Mouse (Mus musculus) kidney, adult 2 months (tissue): ENCODE results near the gene R3hdm4. TPM values are rescaled to one million over a fixed set of nuclear protein-coding genes. Genes with fewer than 3 reads are reported as not detected.
A peak's percentile ranks its signal among the peaks of the same experiment; 100 is the strongest.

Experiments used
- DNase-seq: peaks from one replicate; pipeline ENCODE4 v3.0.0; 2021
- H3K27ac ChIP-seq: fragments of 200-500 bp; 2 replicates; pipeline ENCODE4 v1.5.1; 2012; ENCODE audit warnings: low read depth, low read length, control low read depth, inconsistent platforms; ENCODE audit not compliant: insufficient read depth
- H3K27me3 ChIP-seq: fragments of 200-500 bp; replicated peaks from 2 replicates; pipeline ENCODE4 v1.6.1; 2012; ENCODE audit warnings: mild to moderate bottlenecking, moderate library complexity, low read length, inconsistent platforms; ENCODE audit not compliant: control insufficient read depth, insufficient read depth
- H3K36me3 ChIP-seq: fragments of 200-500 bp; 2 replicates; pipeline ENCODE4 v1.6.1; 2012; ENCODE audit warnings: mild to moderate bottlenecking, moderate library complexity, low read length, inconsistent platforms; ENCODE audit not compliant: control insufficient read depth, insufficient read depth
- H3K4me1 ChIP-seq: fragments of 200-500 bp; 2 replicates; pipeline ENCODE4 v1.6.1; 2011; ENCODE audit warnings: low read length; ENCODE audit not compliant: control insufficient read depth, insufficient read depth
- H3K4me3 ChIP-seq: fragments of 200-500 bp; 2 replicates; pipeline ENCODE4 v1.5.1; 2011; ENCODE audit warnings: mild to moderate bottlenecking, low read depth, low read length, control low read depth; ENCODE audit not compliant: insufficient read depth
- CTCF ChIP-seq: fragments of 200-500 bp; conservative IDR thresholded peaks from 2 replicates; pipeline ENCODE4 v1.5.1; 2011; ENCODE audit warnings: low read depth, mild to moderate bottlenecking, control low read depth, low read length, moderate library complexity, mixed read lengths; ENCODE audit not compliant: insufficient read depth, insufficient read length
- POLR2A ChIP-seq: fragments of 200-500 bp; IDR thresholded peaks from one replicate; pipeline ENCODE4 v1.6.1; 2011; ENCODE audit warnings: low read depth, low read length, control low read depth
- WGBS: fragments of 180-500 bp; shearing (Covaris S2); methylation state at CpG from one replicate; pipeline ENCODE4 v1.1.7; 2018; 5-methylcytosine and 5-hydroxymethylcytosine counted together
- polyA plus RNA-seq: library from polyadenylated mRNA; depleted of rRNA; stranded (reverse); fragments of >200 nt; gene quantifications from 2 replicates; pipeline ENCODE4 v1.2.3, GENCODE M21; 2012

Gene R3hdm4
- polyA plus RNA-seq, 1 experiment = 154 TPM

DNA sequence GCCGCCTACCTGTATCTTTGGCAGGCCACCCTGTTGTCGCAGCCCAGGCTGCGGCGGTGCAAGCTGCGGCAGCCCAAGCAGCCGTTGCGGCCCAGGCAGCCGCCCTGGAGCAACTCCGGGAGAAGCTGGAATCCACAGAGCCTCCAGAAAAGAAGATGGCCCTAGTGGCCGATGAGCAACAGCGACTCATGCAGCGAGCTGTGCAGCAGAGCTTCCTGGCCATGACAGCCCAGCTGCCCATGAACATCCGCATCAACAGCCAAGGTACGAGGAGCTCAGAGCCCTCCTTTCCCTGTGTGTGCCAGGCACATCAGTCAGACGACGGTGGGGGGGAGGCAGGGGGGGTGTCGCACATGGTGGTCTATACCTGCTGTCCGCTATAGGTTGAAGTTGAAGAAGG is 29.7 kb upstream of the R3hdm4 start:
- TF ChIP-seq CTCF (no peak), POLR2A (no peak)
- no peaks in the 10 kb centered on the region for H3K27me3 ChIP-seq
- no peak for DNase-seq
- H3K36me3 ChIP-seq = no peaks in the 10 kb centered on the region
- WGBS = 82% methylated on average over 18 of the region's 18 CpGs
- H3K27ac ChIP-seq = no peak overlapping the region
- peaks cover 10% of the 10 kb centered on the region; the same call in 1 of the 2 replicates for H3K4me1 ChIP-seq
- no peak overlapping the region for H3K4me3 ChIP-seq

DNA sequence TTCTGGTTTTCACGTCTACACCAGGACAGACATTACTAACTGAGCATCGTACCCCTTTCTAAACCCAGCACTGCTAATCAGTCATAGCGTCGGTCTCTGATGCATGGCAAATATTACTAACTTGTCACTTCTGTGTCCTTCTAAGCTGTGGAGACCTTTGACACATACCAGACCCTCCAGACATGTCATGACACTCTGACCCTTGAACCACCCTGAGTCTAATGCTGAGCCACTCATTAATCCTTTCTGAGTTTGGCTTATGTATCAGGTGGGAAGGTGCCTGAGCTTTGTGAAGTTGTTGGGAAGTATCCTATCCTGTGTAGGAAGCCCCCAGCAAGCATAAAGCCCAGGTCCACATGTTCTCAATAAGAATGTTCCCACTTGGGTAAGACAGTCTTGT is 28.9 kb upstream of the R3hdm4 start:
- peaks cover 14% of the 10 kb centered on the region; the same call in 1 of the 2 replicates for H3K4me1 ChIP-seq
- no peak overlapping the region for H3K4me3 ChIP-seq
- peak; percentile 73 for DNase-seq
- no peaks in the 10 kb centered on the region for H3K36me3 ChIP-seq
- no peak overlapping the region for H3K27ac ChIP-seq
- no peaks in the 10 kb centered on the region for H3K27me3 ChIP-seq
- 67% methylated on average over 4 of the region's 4 CpGs for WGBS
- TF ChIP-seq CTCF (no peak), POLR2A (no peak)

DNA sequence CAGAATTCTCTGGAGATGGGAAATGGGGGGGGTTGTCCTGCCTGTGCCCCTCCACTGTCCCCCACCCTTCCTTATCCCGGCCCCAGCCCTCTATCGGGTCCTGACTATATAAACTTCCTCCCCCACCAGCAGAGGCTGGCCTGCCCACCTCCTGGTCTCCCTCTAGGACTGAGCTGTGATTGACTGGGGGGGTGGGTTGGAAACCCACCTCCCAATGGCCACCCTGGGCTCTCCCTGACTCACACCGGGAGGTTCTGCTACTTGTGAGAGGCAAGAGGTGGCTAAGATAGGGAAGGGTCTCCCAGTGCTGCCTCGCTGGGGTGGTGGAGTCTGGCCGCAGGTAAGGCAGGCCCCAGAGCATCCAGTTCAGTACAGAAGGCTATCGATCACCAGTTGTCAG is 26.5 kb upstream of the R3hdm4 start:
- Histone ChIP-seq H3K27ac (no peak overlapping the region), H3K36me3 (no peaks in the 10 kb centered on the region), H3K4me3 (no peak overlapping the region), H3K27me3 (no peaks in the 10 kb centered on the region), H3K4me1 (peaks cover 20% of the 10 kb centered on the region; the same call in 1 of the 2 replicates)
- no peak for DNase-seq
- WGBS = 79% methylated on average over 6 of the region's 6 CpGs
- TF ChIP-seq CTCF = no peak
- TF ChIP-seq POLR2A = no peak

DNA sequence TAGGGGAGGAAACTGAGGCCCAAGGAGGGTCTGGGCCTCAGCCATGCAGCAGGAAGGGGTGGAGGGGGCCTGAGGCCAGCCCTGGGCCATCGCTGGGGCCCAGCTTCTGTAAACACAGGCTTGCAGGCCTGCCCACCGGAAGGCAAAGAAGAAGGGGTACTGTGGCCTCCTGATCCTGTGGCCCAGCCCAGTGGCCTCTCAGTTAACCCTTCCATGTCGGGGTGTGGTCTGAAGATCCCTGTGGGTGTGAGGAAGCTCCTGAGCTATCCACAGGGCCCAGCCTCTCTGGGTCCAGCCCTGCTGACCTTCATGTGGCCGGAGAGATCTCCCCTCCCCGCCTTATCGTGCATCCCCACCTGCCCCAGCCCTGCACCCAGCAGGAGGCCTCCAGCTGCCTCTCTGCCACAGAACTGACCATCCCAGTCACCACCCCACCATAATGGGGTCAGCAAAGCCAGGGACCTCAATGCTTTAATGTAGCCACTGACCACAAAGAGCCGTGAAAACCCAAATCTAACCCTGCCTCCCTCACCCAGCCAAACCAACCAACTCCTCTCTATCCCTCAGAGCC is 25.8 kb upstream of the R3hdm4 start:
- WGBS = 48% methylated on average over 7 of the region's 7 CpGs
- no peak for DNase-seq
- no peak for TF ChIP-seq POLR2A
- TF ChIP-seq CTCF = no peak
- no peaks in the 10 kb centered on the region for H3K27me3 ChIP-seq
- peak overlapping the region; percentile 25 for H3K4me3 ChIP-seq
- H3K36me3 ChIP-seq = no peaks in the 10 kb centered on the region
- peaks cover 20% of the 10 kb centered on the region; the same call in 1 of the 2 replicates for H3K4me1 ChIP-seq
- peak overlapping the region; percentile 91 for H3K27ac ChIP-seq

DNA sequence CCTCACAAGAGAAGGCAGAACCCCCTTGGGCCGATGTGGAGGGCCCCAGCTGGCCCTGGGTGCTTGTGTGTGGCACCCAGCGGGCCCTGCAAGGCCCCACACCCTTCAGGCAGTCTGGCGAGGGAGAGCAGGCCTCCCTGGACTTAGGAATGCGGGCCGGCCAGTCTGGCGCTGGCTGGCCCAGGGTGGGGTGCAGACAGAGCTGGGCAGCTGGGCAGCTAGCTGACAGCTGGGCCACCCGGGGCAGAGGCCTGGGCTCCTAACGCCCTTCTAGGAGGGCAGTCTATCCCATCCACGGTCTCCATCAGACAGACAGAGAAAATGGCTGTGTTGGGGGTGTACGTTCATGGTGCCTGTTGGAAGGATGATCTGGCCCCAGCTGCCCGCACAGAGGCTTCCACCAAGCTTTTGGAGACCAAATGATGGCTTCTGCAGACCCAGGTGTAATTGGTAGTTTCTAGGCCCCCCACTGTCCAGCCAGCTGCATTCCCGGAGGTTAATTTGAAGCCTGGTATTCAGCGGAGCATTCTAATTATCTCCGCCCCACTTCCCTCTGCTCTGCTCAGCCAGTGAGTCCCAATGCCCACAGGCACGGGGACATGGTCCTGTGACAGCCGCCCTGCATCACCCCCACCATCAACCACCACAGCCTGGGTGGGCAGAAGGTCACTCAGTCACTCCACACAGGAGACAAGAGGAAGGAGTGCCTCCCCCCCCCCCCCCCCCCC is 24.7 kb upstream of the R3hdm4 start:
- peak; percentile 82 for DNase-seq
- 27% methylated on average over 16 of the region's 16 CpGs for WGBS
- Histone ChIP-seq H3K27ac (peak overlapping the region; percentile 76), H3K36me3 (no peaks in the 10 kb centered on the region), H3K4me3 (no peak overlapping the region), H3K4me1 (peaks cover 20% of the 10 kb centered on the region; the same call in 1 of the 2 replicates), H3K27me3 (no peaks in the 10 kb centered on the region)
- no peak for TF ChIP-seq POLR2A

DNA sequence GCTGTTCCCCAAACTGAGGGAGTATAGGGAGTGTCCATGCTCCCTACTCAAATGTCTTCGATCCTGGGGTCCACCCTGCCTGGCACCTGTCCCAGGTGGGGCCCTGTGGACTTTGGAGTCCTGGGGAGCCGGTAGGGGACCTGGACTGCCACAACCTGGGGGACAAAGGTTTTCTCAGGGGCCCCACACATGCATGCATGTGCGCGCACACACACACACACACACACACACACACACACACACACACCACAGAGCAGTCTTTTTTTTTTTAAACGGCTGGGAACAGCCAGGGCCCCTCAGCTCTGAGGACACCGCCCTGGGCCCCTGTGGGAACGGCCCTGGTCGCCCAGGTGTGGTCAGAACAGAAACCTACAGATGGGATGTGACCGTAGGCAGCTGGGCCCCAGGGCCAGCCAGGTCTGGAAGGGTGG is 22.5 kb upstream of the R3hdm4 start:
- WGBS = 46% methylated on average over 9 of the region's 9 CpGs
- no peak for TF ChIP-seq POLR2A
- TF ChIP-seq CTCF = no peak
- Histone ChIP-seq H3K4me1 (peaks cover 29% of the 10 kb centered on the region), H3K4me3 (no peak overlapping the region), H3K27ac (peak overlapping the region; percentile 76; the same call in 1 of the 2 replicates), H3K36me3 (no peaks in the 10 kb centered on the region), H3K27me3 (no peaks in the 10 kb centered on the region)
- DNase-seq = no peak

DNA sequence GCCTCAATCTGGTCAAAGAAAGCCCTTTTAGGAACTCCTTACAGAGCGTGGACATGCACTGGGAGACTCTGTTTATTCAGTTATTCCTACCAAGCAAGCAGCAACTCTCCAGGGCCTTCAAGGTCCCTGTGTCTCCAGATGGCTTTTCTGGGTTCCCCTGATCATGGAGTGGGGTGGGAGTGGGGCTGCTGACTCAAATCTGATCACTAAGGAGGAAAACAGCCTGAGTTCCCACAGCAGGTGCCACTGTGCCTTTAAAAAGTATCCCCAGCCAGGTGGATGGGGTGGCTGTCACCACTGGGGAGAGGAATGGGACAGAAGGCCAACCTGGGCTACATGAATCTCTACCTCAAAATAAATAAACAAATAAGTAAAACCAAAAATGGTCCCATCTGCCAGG is 22.0 kb upstream of the R3hdm4 start:
- no peaks in the 10 kb centered on the region for H3K36me3 ChIP-seq
- 83% methylated on average over 1 of the region's 1 CpGs for WGBS
- TF ChIP-seq POLR2A = no peak
- no peak for TF ChIP-seq CTCF
- H3K4me1 ChIP-seq = peaks cover 30% of the 10 kb centered on the region
- no peaks in the 10 kb centered on the region for H3K27me3 ChIP-seq
- no peak overlapping the region for H3K27ac ChIP-seq
- DNase-seq = no peak
- no peak overlapping the region for H3K4me3 ChIP-seq
